Mouse (Mus musculus): Measurements from ENCODE around the gene Tmem268.

- TF ChIP-seq CTCF (IDR thresholded peaks at IDR 0.05; ENCODE audit: low read depth) (no peak), EP300 (IDR thresholded peaks at IDR 0.05; ENCODE audit: low read depth) (no peak)
Measured at GRCm38 (mm10) chr4:63633181-63633580, 74.6 kb downstream of the Tmem268 start.
